Mouse (Mus musculus) small intestine, adult 2 months (tissue): Measurements from ENCODE around the gene Rpl23a. TPM values are rescaled to one million over a fixed set of nuclear protein-coding genes. Genes with fewer than 3 reads are reported as not detected.

Experiments used
- H3K27ac ChIP-seq: fragments of 200-500 bp; 2 replicates; pipeline ENCODE4 v1.5.1; 2012; ENCODE audit warnings: low read depth, low read length, control low read depth, inconsistent platforms; ENCODE audit not compliant: insufficient read depth
- H3K27me3 ChIP-seq: fragments of 200-500 bp; 2 replicates; pipeline ENCODE4 v1.6.1; 2012; ENCODE audit warnings: mild to moderate bottlenecking, moderate library complexity, low read length, inconsistent platforms; ENCODE audit not compliant: control insufficient read depth, insufficient read depth
- H3K36me3 ChIP-seq: fragments of 200-500 bp; 2 replicates; pipeline ENCODE4 v1.6.1; 2012; ENCODE audit warnings: mild to moderate bottlenecking, low read length, control low read depth, inconsistent platforms; ENCODE audit not compliant: control insufficient read depth, insufficient read depth
- H3K4me1 ChIP-seq: fragments of 200-500 bp; 2 replicates; pipeline ENCODE4 v1.6.1; 2012; ENCODE audit warnings: low read length, inconsistent platforms, mixed read lengths; ENCODE audit not compliant: control insufficient read depth, insufficient read depth, insufficient read length
- H3K4me3 ChIP-seq: fragments of 200-500 bp; 2 replicates; pipeline ENCODE4 v1.5.1; 2012; ENCODE audit warnings: low read depth, mild to moderate bottlenecking, control low read depth, inconsistent platforms, low read length, moderate library complexity
- CTCF ChIP-seq: fragments of 200-500 bp; IDR thresholded peaks from 2 replicates; pipeline ENCODE4 v1.5.1; 2012; ENCODE audit warnings: low read depth, mild to moderate bottlenecking, control low read depth, inconsistent platforms, low read length, moderate library complexity, mixed read lengths; ENCODE audit not compliant: insufficient replicate concordance, insufficient read length; ENCODE audit errors: extremely low read depth
- POLR2A ChIP-seq: fragments of 200-500 bp; IDR thresholded peaks from 2 replicates; pipeline ENCODE4 v1.6.1; 2012; ENCODE audit warnings: low read depth, mild to moderate bottlenecking, control low read depth, inconsistent platforms, low read length, moderate library complexity
- WGBS: fragments of 180-500 bp; shearing (Covaris S2); methylation state at CpG from one replicate; pipeline ENCODE4 v1.1.7; 2018; 5-methylcytosine and 5-hydroxymethylcytosine counted together
- polyA plus RNA-seq: library from polyadenylated mRNA; depleted of rRNA; stranded (reverse); fragments of >200 nt; gene quantifications from 2 replicates; pipeline ENCODE4 v1.2.3, GENCODE M21; 2012

Rpl23a gene
- polyA plus RNA-seq, 1 experiment = 66.4 TPM

GRCm38 (mm10) chr11:78152299-78153231 lies 30.8 kb downstream of the Rpl23a start:
- no peaks in the 10 kb centered on the region; the same call in 1 of the 2 replicates for H3K4me1 ChIP-seq
- TF ChIP-seq CTCF = no peak
- no peak for TF ChIP-seq POLR2A
- H3K4me3 ChIP-seq = no peak overlapping the region
- H3K36me3 ChIP-seq = peaks cover 36% of the 10 kb centered on the region
- H3K27me3 ChIP-seq = no peaks in the 10 kb centered on the region
- 0 out of 2 replicates have a peak overlapping the region, but pooled peaks have one; percentile 14 for H3K27ac ChIP-seq
- 75% methylated on average over 9 of the region's 9 CpGs for WGBS

- Histone ChIP-seq H3K27ac (no peak overlapping the region), H3K36me3 (peaks cover 38% of the 10 kb centered on the region), H3K4me1 (no peaks in the 10 kb centered on the region; the same call in 1 of the 2 replicates), H3K4me3 (no peak overlapping the region), H3K27me3 (no peaks in the 10 kb centered on the region)
- TF ChIP-seq CTCF (peak; percentile 60; the same call in 1 of the 2 replicates), POLR2A (no peak)
- WGBS = 50% methylated on average over 1 of the region's 1 CpGs
Measured at GRCm38 (mm10) chr11:78151161-78151560, 32.2 kb downstream of the Rpl23a start.

- Histone ChIP-seq H3K27ac (no peak overlapping the region), H3K27me3 (no peaks in the 10 kb centered on the region), H3K4me3 (no peak overlapping the region), H3K36me3 (peaks cover 36% of the 10 kb centered on the region), H3K4me1 (no peaks in the 10 kb centered on the region)
- WGBS = 87% methylated on average over 6 of the region's 6 CpGs
- TF ChIP-seq CTCF (no peak), POLR2A (no peak)
Measured at GRCm38 (mm10) chr11:78146707-78147543, 36.5 kb downstream of the Rpl23a start.

GRCm38 (mm10) chr11:78146168-78146567 lies 37.2 kb downstream of the Rpl23a start:
- Histone ChIP-seq H3K27me3 (no peaks in the 10 kb centered on the region), H3K4me3 (no peak overlapping the region), H3K27ac (no peak overlapping the region), H3K36me3 (peaks cover 36% of the 10 kb centered on the region), H3K4me1 (no peaks in the 10 kb centered on the region)
- WGBS = 88% methylated on average over 5 of the region's 5 CpGs
- TF ChIP-seq CTCF (no peak), POLR2A (no peak)

- Histone ChIP-seq H3K27me3 (no peaks in the 10 kb centered on the region), H3K4me1 (no peaks in the 10 kb centered on the region), H3K4me3 (no peak overlapping the region), H3K36me3 (peaks cover 28% of the 10 kb centered on the region), H3K27ac (no peak overlapping the region)
- TF ChIP-seq POLR2A = no peak
- no peak for TF ChIP-seq CTCF
- WGBS = 92% methylated on average over 2 of the region's 2 CpGs
Measured at GRCm38 (mm10) chr11:78143520-78143919, 39.9 kb downstream of the Rpl23a start.

GRCm38 (mm10) chr11:78140665-78141064 lies 42.7 kb downstream of the Rpl23a start:
- no peak for TF ChIP-seq POLR2A
- no peak for TF ChIP-seq CTCF
- Histone ChIP-seq H3K27ac (no peak overlapping the region), H3K27me3 (no peaks in the 10 kb centered on the region), H3K36me3 (peaks cover 15% of the 10 kb centered on the region), H3K4me1 (no peaks in the 10 kb centered on the region; the same call in 1 of the 2 replicates), H3K4me3 (no peak overlapping the region)
- 65% methylated on average over 5 of the region's 5 CpGs for WGBS
